Mouse (Mus musculus): Measurements from ENCODE around the gene Gjb6. TPM values are rescaled to one million over a fixed set of nuclear protein-coding genes. Genes with fewer than 3 reads are reported as not detected.

Gjb6 gene
- not detected for polyA plus RNA-seq (2014; fragmentation: Illumina TruSeq; extraction: RNeasy Lipid Tissue Mini Kit (QIAGEN cat#74804); ENCODE audit: low read depth, low replicate concordance)

GRCm38 (mm10) chr14:57133161-57133661, at the start of gene Gjb6:
Gjb6 (minus strand) TSS chr14:57133611.

GRCm38 (mm10) chr14:57115823-57116544, 17.4 kb downstream of the Gjb6 start, which contains the start of gene Gm4491:
Gm4491 (minus strand) TSS chr14:57115883.

GRCm38 (mm10) chr14:57104106-57105023, 29.0 kb downstream of the Gjb6 start, which contains the start of gene Gjb2:
Gjb2 (minus strand) TSS chr14:57104702.

Other genes starting within 250 kb of the Gjb6 start
- gene Zmym2, start 247.0 kb downstream of the Gjb6 start, polyA plus RNA-seq (2014; fragmentation: Illumina TruSeq; extraction: RNeasy Lipid Tissue Mini Kit (QIAGEN cat#74804); ENCODE audit: low read depth, low replicate concordance): 216 TPM
- gene Gja3, start 75.5 kb downstream of the Gjb6 start, polyA plus RNA-seq (2014; fragmentation: Illumina TruSeq; extraction: RNeasy Lipid Tissue Mini Kit (QIAGEN cat#74804); ENCODE audit: low read depth, low replicate concordance): not detected
- 8.7 TPM for gene Gjb2, start 28.9 kb downstream of the Gjb6 start, polyA plus RNA-seq (2014; fragmentation: Illumina TruSeq; extraction: RNeasy Lipid Tissue Mini Kit (QIAGEN cat#74804); ENCODE audit: low read depth, low replicate concordance)
- gene Gm4491, start 17.7 kb downstream of the Gjb6 start, polyA plus RNA-seq (2014; fragmentation: Illumina TruSeq; extraction: RNeasy Lipid Tissue Mini Kit (QIAGEN cat#74804); ENCODE audit: low read depth, low replicate concordance): not detected